Mouse (Mus musculus) liver, postnatal 0 days (tissue): ENCODE measurements at regions not wholly inside any gene's neighbourhood (a gene's known extent, or its start where the extent isn't known, plus 50 kb on each side); places are given as distances from the start of the nearest gene placed in this dataset.

Experiments used
- ATAC-seq: fragments of 200-750 bp; cut with Nextera tagmentation; 2 replicates; pipeline ENCODE4 v1.8.0; 2017; ENCODE audit warnings: mild to moderate bottlenecking, moderate library complexity
- DNase-seq: peaks from one replicate; pipeline ENCODE4 v3.0.0-alpha.2; 2016
- H3K27ac ChIP-seq: fragments of 300-500 bp; sonication (generic); 2 replicates; pipeline ENCODE4 v1.5.1; 2014; ENCODE audit warnings: antibody characterized with exemption, moderate library complexity, mild to moderate bottlenecking, low read depth
- H3K27me3 ChIP-seq: fragments of 300-500 bp; sonication (generic); 2 replicates; pipeline ENCODE4 v1.6.1; 2014; ENCODE audit warnings: low read length, control low read depth, mixed read lengths; ENCODE audit not compliant: insufficient read depth
- H3K36me3 ChIP-seq: fragments of 300-500 bp; sonication (generic); replicated peaks from 2 replicates; pipeline ENCODE4 v1.6.1; 2014; ENCODE audit warnings: mild to moderate bottlenecking, control low read depth, low read length, moderate library complexity, mixed read lengths; ENCODE audit not compliant: insufficient read depth
- H3K4me1 ChIP-seq: fragments of 300-500 bp; sonication (generic); 2 replicates; pipeline ENCODE4 v1.6.1; 2014; ENCODE audit warnings: antibody characterized with exemption, mild to moderate bottlenecking, control low read depth; ENCODE audit not compliant: insufficient read depth
- H3K4me2 ChIP-seq: fragments of 300-500 bp; sonication (generic); 2 replicates; pipeline ENCODE4 v1.6.1; 2014; ENCODE audit warnings: low read depth, mild to moderate bottlenecking, low read length, moderate library complexity, mixed read lengths
- H3K4me3 ChIP-seq: fragments of 300-500 bp; sonication (generic); 2 replicates; pipeline ENCODE4 v1.5.1; 2014; ENCODE audit warnings: low read depth, low read length
- H3K9ac ChIP-seq: fragments of 300-500 bp; sonication (generic); replicated peaks from 2 replicates; pipeline ENCODE4 v1.6.1; 2014; ENCODE audit warnings: mild to moderate bottlenecking, moderate library complexity
- H3K9me3 ChIP-seq: fragments of 300-500 bp; sonication (generic); 2 replicates; pipeline ENCODE4 v1.6.1; 2016; ENCODE audit warnings: mild to moderate bottlenecking, control low read depth, low read length, mixed read lengths
- CTCF ChIP-seq: sonication (generic); IDR thresholded peaks from 2 replicates; pipeline ENCODE4 v1.5.1; 2016; ENCODE audit warnings: antibody characterized with exemption, low read depth
- EP300 ChIP-seq: IDR thresholded peaks from 2 replicates; pipeline ENCODE4 v1.6.1; 2016; ENCODE audit warnings: antibody characterized with exemption, low read depth, mild to moderate bottlenecking
- WGBS: fragments of 180-500 bp; shearing (Covaris S2); extraction: QIAGEN DNeasy Blood & Tissue Kit; methylation state at CpG from one replicate; pipeline ENCODE4 v1.1.7; 2014; ENCODE audit not compliant: insufficient replicate concordance; 5-methylcytosine and 5-hydroxymethylcytosine counted together

DNA sequence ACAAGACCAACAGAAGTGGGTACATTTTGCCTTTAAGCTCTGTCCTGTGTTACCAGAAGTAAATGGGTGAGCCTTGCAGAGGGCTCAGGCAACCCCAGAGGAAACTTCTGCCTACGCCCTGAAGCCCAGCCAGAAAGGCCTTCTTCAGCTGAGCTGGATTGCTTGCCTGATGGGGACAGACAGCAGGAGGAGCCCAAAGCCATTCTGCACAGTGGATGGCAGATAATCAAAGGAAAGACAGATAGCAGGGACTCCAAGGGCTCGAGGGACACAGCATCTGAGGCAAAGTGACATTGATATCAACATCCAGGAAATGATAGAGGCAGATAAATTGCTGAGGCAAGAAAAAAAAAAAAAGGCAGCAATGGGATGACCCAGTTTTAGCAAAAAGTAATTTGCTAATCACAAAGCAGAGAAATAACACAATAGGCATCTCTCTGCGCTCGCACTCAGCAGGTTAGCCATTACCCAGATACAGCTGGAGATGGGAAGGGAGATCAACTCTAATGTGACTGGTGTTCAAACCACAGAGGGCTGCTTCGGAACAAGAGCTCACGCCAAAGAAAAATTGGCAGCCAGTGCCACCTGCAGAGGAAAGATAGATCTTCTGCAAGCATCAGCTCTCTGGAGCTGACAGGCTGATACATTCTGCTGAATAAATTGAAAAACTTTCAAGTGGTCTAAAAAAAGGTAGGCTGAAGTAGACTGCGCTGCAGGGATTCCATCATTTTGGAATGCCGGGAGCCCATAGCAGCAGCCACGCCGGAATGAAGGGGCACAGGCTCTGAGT, 494.8 kb downstream of the Prim2 start:
- Histone ChIP-seq H3K4me2 (no peak overlapping the region), H3K9me3 (no peaks in the 10 kb centered on the region), H3K27me3 (no peaks in the 10 kb centered on the region), H3K4me1 (no peaks in the 10 kb centered on the region), H3K36me3 (no peaks in the 10 kb centered on the region), H3K27ac (no peak overlapping the region), H3K9ac (no peak overlapping the region), H3K4me3 (no peak overlapping the region)
- DNase-seq (no peak), ATAC-seq (no peak)
- WGBS: 69% methylated on average over 10 of the region's 10 CpGs
- TF ChIP-seq CTCF (no peak), EP300 (no peak)

DNA sequence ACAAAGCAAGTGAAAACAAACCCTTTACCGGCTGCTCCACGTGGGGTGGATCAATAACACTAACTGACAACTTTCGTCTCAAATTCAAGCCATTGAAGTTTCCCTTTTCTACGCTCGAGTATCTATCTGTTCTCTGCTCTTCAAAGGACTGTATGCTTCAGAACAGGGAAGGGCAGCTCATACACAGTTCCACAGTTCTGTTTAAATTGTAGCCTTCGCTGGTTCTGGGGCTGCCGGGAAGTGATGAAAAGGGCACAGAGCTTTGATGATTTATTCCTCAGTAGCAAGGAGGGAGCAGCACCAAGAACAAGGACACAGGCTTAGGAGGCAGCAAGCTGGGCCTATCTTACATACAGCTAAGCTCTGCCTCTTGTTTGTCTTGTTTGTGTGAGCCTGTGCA, 532.6 kb downstream of the Prim2 start:
- H3K36me3 ChIP-seq: no peaks in the 10 kb centered on the region
- no peaks in the 10 kb centered on the region for H3K27me3 ChIP-seq
- H3K27ac ChIP-seq: no peak overlapping the region
- H3K4me2 ChIP-seq: no peak overlapping the region
- H3K4me1 ChIP-seq: no peaks in the 10 kb centered on the region
- no peak overlapping the region for H3K4me3 ChIP-seq
- 62% methylated on average over 7 of the region's 7 CpGs for WGBS
- H3K9me3 ChIP-seq: no peaks in the 10 kb centered on the region
- DNase-seq: no peak
- ATAC-seq: no peak
- H3K9ac ChIP-seq: no peak overlapping the region
- no peak for TF ChIP-seq CTCF
- no peak for TF ChIP-seq EP300

DNA sequence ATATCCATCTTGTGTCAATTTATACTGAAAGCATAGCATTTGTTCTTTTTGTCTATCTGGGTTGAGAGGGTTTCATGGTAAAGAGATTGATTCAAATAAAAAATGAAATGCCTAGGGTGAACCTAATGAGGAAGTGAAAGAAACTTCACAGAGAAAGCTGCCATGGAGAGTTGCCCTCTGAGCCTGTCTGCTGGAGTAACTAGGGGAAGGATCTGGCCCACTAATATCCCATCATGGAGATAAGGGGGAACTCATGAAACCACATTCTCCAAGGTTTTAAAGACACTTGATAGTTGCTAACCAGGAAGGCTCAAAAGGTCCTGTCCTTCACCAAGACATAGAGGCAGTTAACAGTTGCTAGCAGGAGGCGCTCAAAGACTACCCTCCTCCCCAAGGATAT, 539.2 kb downstream of the Prim2 start:
- H3K27me3 ChIP-seq: no peaks in the 10 kb centered on the region
- TF ChIP-seq CTCF: no peak
- no peak for TF ChIP-seq EP300
- ATAC-seq (no peak), DNase-seq (no peak)
- H3K4me2 ChIP-seq: no peak overlapping the region
- no peak overlapping the region for H3K27ac ChIP-seq
- H3K9ac ChIP-seq: no peak overlapping the region
- no peak overlapping the region for H3K4me3 ChIP-seq
- H3K9me3 ChIP-seq: no peaks in the 10 kb centered on the region
- no peaks in the 10 kb centered on the region for H3K4me1 ChIP-seq
- WGBS: 96% methylated on average over 1 of the region's 1 CpGs
- no peaks in the 10 kb centered on the region for H3K36me3 ChIP-seq

DNA sequence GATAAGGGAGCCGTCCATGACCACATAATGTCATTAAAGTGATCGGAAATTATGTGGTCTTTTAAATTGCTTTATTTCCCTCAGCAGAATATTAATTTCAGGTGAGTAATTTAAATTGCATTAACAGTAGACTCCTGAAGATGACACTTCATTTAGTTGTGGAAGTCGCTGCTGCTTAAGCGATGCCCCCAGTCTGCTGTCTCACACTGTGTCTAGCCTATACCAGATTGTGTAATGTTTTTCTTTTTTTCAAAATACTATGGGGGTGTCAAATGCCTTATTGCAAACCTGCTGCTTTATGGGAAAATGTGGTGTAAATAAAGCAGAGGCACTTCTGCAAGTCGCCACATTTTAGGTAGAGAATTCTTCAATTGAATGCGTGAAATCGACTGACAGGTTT, 544.5 kb downstream of the Prim2 start:
- H3K4me1 ChIP-seq: no peaks in the 10 kb centered on the region
- no peaks in the 10 kb centered on the region for H3K36me3 ChIP-seq
- H3K27ac ChIP-seq: no peak overlapping the region
- DNase-seq (no peak), ATAC-seq (no peak)
- H3K9ac ChIP-seq: no peak overlapping the region
- no peak for TF ChIP-seq CTCF
- TF ChIP-seq EP300: no peak
- 89% methylated on average over 7 of the region's 7 CpGs for WGBS
- no peaks in the 10 kb centered on the region for H3K27me3 ChIP-seq
- H3K9me3 ChIP-seq: no peaks in the 10 kb centered on the region
- H3K4me3 ChIP-seq: no peak overlapping the region
- H3K4me2 ChIP-seq: no peak overlapping the region

GRCm38 (mm10) chr1:33106286-33106685, 559.2 kb upstream of the Gm5415 start:
- Histone ChIP-seq H3K36me3 (no peaks in the 10 kb centered on the region), H3K4me2 (no peak overlapping the region), H3K27me3 (no peaks in the 10 kb centered on the region), H3K4me1 (no peaks in the 10 kb centered on the region), H3K9ac (no peak overlapping the region), H3K4me3 (no peak overlapping the region), H3K9me3 (no peaks in the 10 kb centered on the region), H3K27ac (no peak overlapping the region)
- ATAC-seq: no peak
- 67% methylated on average over 5 of the region's 5 CpGs for WGBS
- TF ChIP-seq EP300 (no peak), CTCF (no peak)
- no peak for DNase-seq

GRCm38 (mm10) chr1:33104296-33104695, 557.2 kb upstream of the Gm5415 start:
- no peak for ATAC-seq
- H3K4me1 ChIP-seq: no peaks in the 10 kb centered on the region
- no peak overlapping the region for H3K4me3 ChIP-seq
- no peak overlapping the region for H3K27ac ChIP-seq
- TF ChIP-seq CTCF (no peak), EP300 (no peak)
- no peaks in the 10 kb centered on the region for H3K9me3 ChIP-seq
- no peaks in the 10 kb centered on the region for H3K27me3 ChIP-seq
- H3K9ac ChIP-seq: no peak overlapping the region
- 77% methylated on average over 1 of the region's 1 CpGs for WGBS
- no peak overlapping the region for H3K4me2 ChIP-seq
- no peaks in the 10 kb centered on the region for H3K36me3 ChIP-seq
- no peak for DNase-seq
